In genomic region chr5:71964876-71965432, GRCm38 (mm10) we compare ENCODE assay signal across 11 mouse cellular contexts.
"Had no signal": no experiment of that assay in that cellular context is flagged by ENCODE, and none has a peak within 500 bp of the region (broad histone marks: within the 10 kb centered on the region; RNA-seq: fewer than 3 reads in every experiment).

No protein-coding gene starts in this region.

- H3K27ac ChIP-seq: limb, embryonic 10.5 days; liver, embryonic 15.5 days; midbrain, embryonic 13.5 days; stomach, postnatal 0 days had no signal

- H3K4me1 ChIP-seq: limb, embryonic 10.5 days; liver, embryonic 15.5 days had no signal

- H3K4me3 ChIP-seq: limb, embryonic 10.5 days; liver, embryonic 15.5 days; midbrain, embryonic 13.5 days had no signal

- H3K9me3 ChIP-seq: limb, embryonic 10.5 days; liver, embryonic 15.5 days; midbrain, embryonic 13.5 days had no signal

- H3K9ac ChIP-seq: liver, embryonic 15.5 days; midbrain, embryonic 13.5 days had no signal

- H3K4me2 ChIP-seq: liver, embryonic 11.5 days; liver, embryonic 15.5 days; midbrain, embryonic 13.5 days had no signal

- DNase-seq: kidney, adult 8-10 months; kidney, postnatal 25 days; layer of hippocampus, adult 9-11 months; lung, adult 2 months; lung, postnatal 36 days had no signal

- ATAC-seq: lung, postnatal 0 days; midbrain, embryonic 13.5 days had no signal

- H3K27me3 ChIP-seq: liver, embryonic 15.5 days; midbrain, embryonic 13.5 days had no signal

- H3K36me3 ChIP-seq: limb, embryonic 10.5 days; liver, embryonic 15.5 days; midbrain, embryonic 13.5 days had no signal
